Mouse (Mus musculus) heart, embryonic 10.5 days (tissue): ENCODE data around the gene Asap3. TPM values are rescaled to one million over a fixed set of nuclear protein-coding genes. Genes with fewer than 3 reads are reported as not detected.

Experiments used
- DNase-seq: peaks from one replicate; pipeline ENCODE4 v3.0.0-alpha.2; 2017; ENCODE audit warnings: low spot score
- H3K27ac ChIP-seq: fragments of 300-500 bp; sonication (generic); 2 replicates; pipeline ENCODE4 v1.5.1; 2016; ENCODE audit warnings: mild to moderate bottlenecking
- H3K27me3 ChIP-seq: fragments of 300-500 bp; sonication (generic); 2 replicates; pipeline ENCODE4 v1.6.1; 2016; ENCODE audit warnings: mild to moderate bottlenecking; ENCODE audit not compliant: poor library complexity, insufficient read depth, severe bottlenecking
- H3K36me3 ChIP-seq: fragments of 300-500 bp; sonication (generic); 2 replicates; pipeline ENCODE4 v1.6.1; 2016; ENCODE audit warnings: mild to moderate bottlenecking, moderate library complexity
- H3K4me1 ChIP-seq: fragments of 300-500 bp; sonication (generic); 2 replicates; pipeline ENCODE4 v1.6.1; 2016; ENCODE audit warnings: mild to moderate bottlenecking
- H3K4me3 ChIP-seq: fragments of 300-500 bp; sonication (generic); 2 replicates; pipeline ENCODE4 v1.5.1; 2016; ENCODE audit warnings: mild to moderate bottlenecking, moderate library complexity
- H3K9me3 ChIP-seq: fragments of 300-500 bp; sonication (generic); 2 replicates; pipeline ENCODE4 v1.6.1; 2016; ENCODE audit warnings: mild to moderate bottlenecking, moderate library complexity
- WGBS: fragments of 180-500 bp; shearing (Covaris S2); methylation state at CpG from one replicate; pipeline ENCODE4 v1.1.7; 2016; 5-methylcytosine and 5-hydroxymethylcytosine counted together
- polyA plus RNA-seq: library from polyadenylated mRNA; unstranded; fragments of >200 nt; fragmentation: Nextera tagmentation; extraction: Ambion mirVana; gene quantifications from 2 replicates; pipeline ENCODE4 v1.2.1, GENCODE M21; 2016

Asap3 gene
- polyA plus RNA-seq, 1 experiment from 2014 or later, result 3.7 TPM

- peaks cover 56% of the 10 kb centered on the region for H3K4me1 ChIP-seq
- peak; percentile 90 for DNase-seq
- 0 out of 2 replicates have a peak, but pooled peaks cover 5% of the 10 kb centered on the region for H3K27me3 ChIP-seq
- no peaks in the 10 kb centered on the region for H3K9me3 ChIP-seq
- WGBS, result 75% methylated on average over 13 of the region's 13 CpGs
- H3K36me3 ChIP-seq, result no peaks in the 10 kb centered on the region; the same call in 1 of the 2 replicates
- peak overlapping the region; percentile 88 for H3K27ac ChIP-seq
- peak overlapping the region; percentile 71 for H3K4me3 ChIP-seq
Observed at GRCm38 (mm10) chr4:136174216-136175193, 31.7 kb upstream of the Asap3 start.

GRCm38 (mm10) chr4:136176022-136176552 is 30.1 kb upstream of the Asap3 start:
- H3K4me1 ChIP-seq, result peaks cover 72% of the 10 kb centered on the region
- no peak overlapping the region for H3K4me3 ChIP-seq
- DNase-seq, result no peak
- WGBS, result 67% methylated on average over 10 of the region's 10 CpGs
- H3K36me3 ChIP-seq, result no peaks in the 10 kb centered on the region; the same call in 1 of the 2 replicates
- no peaks in the 10 kb centered on the region for H3K27me3 ChIP-seq
- H3K27ac ChIP-seq, result peak overlapping the region; percentile 67
- H3K9me3 ChIP-seq, result no peaks in the 10 kb centered on the region

- peak overlapping the region; percentile 10; the same call in 1 of the 2 replicates for H3K4me3 ChIP-seq
- WGBS, result 26% methylated on average over 8 of the region's 8 CpGs
- no peak for DNase-seq
- peaks cover 78% of the 10 kb centered on the region for H3K4me1 ChIP-seq
- no peaks in the 10 kb centered on the region for H3K9me3 ChIP-seq
- no peaks in the 10 kb centered on the region for H3K27me3 ChIP-seq
- H3K36me3 ChIP-seq, result no peaks in the 10 kb centered on the region; the same call in 1 of the 2 replicates
- peak overlapping the region; percentile 67; the same call in 1 of the 2 replicates for H3K27ac ChIP-seq
Observed at GRCm38 (mm10) chr4:136177244-136177611, 28.9 kb upstream of the Asap3 start.

GRCm38 (mm10) chr4:136177612-136178474 is 28.3 kb upstream of the Asap3 start:
- 60% methylated on average over 11 of the region's 11 CpGs for WGBS
- Histone ChIP-seq H3K4me1 (peaks cover 77% of the 10 kb centered on the region), H3K27ac (peak overlapping the region; percentile 67), H3K27me3 (no peaks in the 10 kb centered on the region), H3K4me3 (peak overlapping the region; percentile 6; the same call in 1 of the 2 replicates), H3K36me3 (no peaks in the 10 kb centered on the region; the same call in 1 of the 2 replicates), H3K9me3 (no peaks in the 10 kb centered on the region)
- peak; percentile 92 for DNase-seq

GRCm38 (mm10) chr4:136178475-136178921 is 27.7 kb upstream of the Asap3 start:
- Histone ChIP-seq H3K36me3 (peaks cover 5% of the 10 kb centered on the region; the same call in 1 of the 2 replicates), H3K4me1 (peaks cover 71% of the 10 kb centered on the region), H3K27ac (peak overlapping the region; percentile 67), H3K9me3 (no peaks in the 10 kb centered on the region), H3K27me3 (no peaks in the 10 kb centered on the region), H3K4me3 (0 out of 2 replicates have a peak overlapping the region, but pooled peaks have one; percentile 6)
- no peak for DNase-seq
- 80% methylated on average over 12 of the region's 12 CpGs for WGBS

GRCm38 (mm10) chr4:136179456-136179855 is 26.7 kb upstream of the Asap3 start:
- Histone ChIP-seq H3K27me3 (no peaks in the 10 kb centered on the region), H3K36me3 (peaks cover 10% of the 10 kb centered on the region; the same call in 1 of the 2 replicates), H3K4me1 (peaks cover 63% of the 10 kb centered on the region), H3K27ac (peak overlapping the region; percentile 83), H3K4me3 (peak overlapping the region; percentile 58; the same call in 1 of the 2 replicates), H3K9me3 (no peaks in the 10 kb centered on the region)
- DNase-seq, result no peak
- WGBS, result 80% methylated on average over 7 of the region's 7 CpGs

GRCm38 (mm10) chr4:136179998-136180397 is 26.2 kb upstream of the Asap3 start:
- peaks cover 57% of the 10 kb centered on the region for H3K4me1 ChIP-seq
- 2% methylated on average over 15 of the region's 15 CpGs for WGBS
- DNase-seq, result peak; percentile 94

GRCm38 (mm10) chr4:136180408-136181330 is 25.5 kb upstream of the Asap3 start:
- H3K27ac ChIP-seq, result peak overlapping the region; percentile 83
- peaks cover 51% of the 10 kb centered on the region for H3K4me1 ChIP-seq
- 8% methylated on average over 23 of the region's 23 CpGs for WGBS
- DNase-seq, result peak; percentile 88
- H3K9me3 ChIP-seq, result no peaks in the 10 kb centered on the region
- H3K4me3 ChIP-seq, result peak overlapping the region; percentile 58
- H3K36me3 ChIP-seq, result peaks cover 12% of the 10 kb centered on the region; the same call in 1 of the 2 replicates
- no peaks in the 10 kb centered on the region for H3K27me3 ChIP-seq

More at GRCm38 (mm10) chr4:136179998-136180397, 26.2 kb upstream of the Asap3 start:
- peaks cover 12% of the 10 kb centered on the region; the same call in 1 of the 2 replicates for H3K36me3 ChIP-seq
- H3K27ac ChIP-seq, result peak overlapping the region; percentile 83
- H3K9me3 ChIP-seq, result no peaks in the 10 kb centered on the region
- H3K27me3 ChIP-seq, result no peaks in the 10 kb centered on the region
- peak overlapping the region; percentile 58 for H3K4me3 ChIP-seq

GRCm38 (mm10) chr4:136181367-136181766 is 24.8 kb upstream of the Asap3 start:
- Histone ChIP-seq H3K36me3 (peaks cover 16% of the 10 kb centered on the region), H3K27me3 (no peaks in the 10 kb centered on the region), H3K4me1 (peaks cover 44% of the 10 kb centered on the region), H3K27ac (peak overlapping the region; percentile 49; the same call in 1 of the 2 replicates), H3K9me3 (no peaks in the 10 kb centered on the region), H3K4me3 (peak overlapping the region; percentile 58)
- DNase-seq, result no peak
- WGBS, result 18% methylated on average over 12 of the region's 12 CpGs

GRCm38 (mm10) chr4:136185375-136185774 is 20.8 kb upstream of the Asap3 start:
- H3K27ac ChIP-seq, result 0 out of 2 replicates have a peak overlapping the region, but pooled peaks have one; percentile 17
- peaks cover 41% of the 10 kb centered on the region for H3K36me3 ChIP-seq

GRCm38 (mm10) chr4:136186315-136186714 is 19.9 kb upstream of the Asap3 start:
- Histone ChIP-seq H3K27me3 (no peaks in the 10 kb centered on the region), H3K27ac (no peak overlapping the region), H3K4me1 (peaks cover 12% of the 10 kb centered on the region), H3K9me3 (no peaks in the 10 kb centered on the region), H3K36me3 (peaks cover 46% of the 10 kb centered on the region), H3K4me3 (no peak overlapping the region)
- 78% methylated on average over 8 of the region's 8 CpGs for WGBS
- DNase-seq, result no peak

More at GRCm38 (mm10) chr4:136185375-136185774, 20.8 kb upstream of the Asap3 start:
- no peak for DNase-seq
- no peaks in the 10 kb centered on the region for H3K9me3 ChIP-seq
- 65% methylated on average over 9 of the region's 9 CpGs for WGBS
- peaks cover 18% of the 10 kb centered on the region for H3K4me1 ChIP-seq
- H3K4me3 ChIP-seq, result no peak overlapping the region
- no peaks in the 10 kb centered on the region for H3K27me3 ChIP-seq
